Mouse (Mus musculus): ENCODE measurements around the gene Ncapd3. TPM values are rescaled to one million over a fixed set of nuclear protein-coding genes. Genes with fewer than 3 reads are reported as not detected.

The Ncapd3 gene
- polyA plus RNA-seq (2016; fragmentation: Nextera tagmentation; extraction: Ambion mirVana): 36.4 and 36.6 TPM in 2 replicates

DNA sequence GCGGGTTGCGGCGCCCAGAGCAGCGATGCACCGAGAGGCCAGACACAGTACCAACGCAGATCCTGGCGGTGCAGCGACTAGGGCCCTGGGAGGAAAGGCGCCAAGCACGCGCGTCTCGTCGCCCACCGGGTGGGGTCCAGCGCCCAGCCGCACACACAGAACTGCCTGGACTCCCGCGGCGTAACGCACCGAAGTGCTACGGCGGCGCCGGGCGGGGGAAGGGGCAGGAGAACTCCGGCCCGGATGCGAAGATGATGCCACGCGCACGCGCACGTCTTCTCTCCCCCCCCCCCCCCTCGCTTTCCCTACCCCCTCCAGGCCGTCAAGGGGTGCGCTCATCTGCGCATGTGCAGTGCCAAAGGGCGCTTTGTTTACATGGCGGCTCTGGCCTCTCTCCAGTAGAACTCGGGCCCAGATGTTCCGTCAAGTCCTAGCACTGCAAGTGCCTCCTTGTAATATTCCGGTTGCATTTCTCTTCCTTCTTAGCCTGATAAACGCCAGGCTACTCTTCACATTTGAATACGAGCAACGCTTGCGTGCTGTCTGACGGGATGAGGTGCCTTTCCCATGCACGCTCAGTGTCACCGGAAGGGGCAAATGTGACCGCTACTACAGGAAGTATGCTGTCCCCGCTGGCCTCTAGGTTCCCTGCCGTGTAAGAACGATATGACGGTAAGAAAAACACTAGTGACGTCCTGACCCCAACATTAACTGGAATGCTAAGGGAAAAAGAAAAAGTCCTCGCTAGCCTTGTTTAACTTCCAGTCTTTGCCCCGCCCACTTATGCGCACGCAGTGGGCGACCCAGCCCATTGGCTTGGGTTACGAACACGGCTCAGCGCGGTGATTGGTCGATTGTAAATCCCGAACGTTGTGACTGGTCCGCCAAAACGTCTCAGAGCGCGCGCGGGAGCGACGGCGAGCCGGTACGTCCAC, at the start of gene Ncapd3, which contains the start of gene Vps26b:
Gene Ncapd3, plus strand, starts transcription at position 348 of the 935 bp plus-strand sequence.
Gene Vps26b, minus strand, starts transcription at position 238 of the 935 bp plus-strand sequence.
- H3K36me3 ChIP-seq: peaks cover 13% of the 10 kb centered on the region; the same call in 1 of the 2 replicates
- WGBS: under 1% methylated on average over 80 of the region's 80 CpGs
- H3K4me3 ChIP-seq (replicated peaks): peak within 1 kb of the TSS; percentile 97
- H3K4me1 ChIP-seq (replicated peaks): peaks cover 42% of the 10 kb centered on the region
- no peaks in the 10 kb centered on the region for H3K27me3 ChIP-seq
- peak within 1 kb of the TSS; percentile 95 for H3K9ac ChIP-seq (replicated peaks)
- H3K4me2 ChIP-seq: peak within 1 kb of the TSS; percentile 93
- peak; percentile 96 for ATAC-seq (ENCODE audit: insufficient number of reproducible peaks, insufficient read depth, low FRiP score, low TSS enrichment, low read depth)
- H3K9me3 ChIP-seq: no peaks in the 10 kb centered on the region
- H3K27ac ChIP-seq: peak within 1 kb of the TSS; percentile 89

GRCm38 (mm10) chr9:26985090-26985613, 44.8 kb upstream of the Ncapd3 start:
- Histone ChIP-seq H3K9me3 (no peaks in the 10 kb centered on the region), H3K27ac (no peak overlapping the region), H3K9ac (replicated peaks) (no peak overlapping the region), H3K4me1 (replicated peaks) (no peaks in the 10 kb centered on the region), H3K27me3 (no peaks in the 10 kb centered on the region), H3K36me3 (peaks cover 71% of the 10 kb centered on the region), H3K4me2 (no peak overlapping the region), H3K4me3 (replicated peaks) (no peak overlapping the region)
- no peak for ATAC-seq (ENCODE audit: insufficient number of reproducible peaks, insufficient read depth, low FRiP score, low TSS enrichment, low read depth)
- 95% methylated on average over 2 of the region's 2 CpGs for WGBS

DNA sequence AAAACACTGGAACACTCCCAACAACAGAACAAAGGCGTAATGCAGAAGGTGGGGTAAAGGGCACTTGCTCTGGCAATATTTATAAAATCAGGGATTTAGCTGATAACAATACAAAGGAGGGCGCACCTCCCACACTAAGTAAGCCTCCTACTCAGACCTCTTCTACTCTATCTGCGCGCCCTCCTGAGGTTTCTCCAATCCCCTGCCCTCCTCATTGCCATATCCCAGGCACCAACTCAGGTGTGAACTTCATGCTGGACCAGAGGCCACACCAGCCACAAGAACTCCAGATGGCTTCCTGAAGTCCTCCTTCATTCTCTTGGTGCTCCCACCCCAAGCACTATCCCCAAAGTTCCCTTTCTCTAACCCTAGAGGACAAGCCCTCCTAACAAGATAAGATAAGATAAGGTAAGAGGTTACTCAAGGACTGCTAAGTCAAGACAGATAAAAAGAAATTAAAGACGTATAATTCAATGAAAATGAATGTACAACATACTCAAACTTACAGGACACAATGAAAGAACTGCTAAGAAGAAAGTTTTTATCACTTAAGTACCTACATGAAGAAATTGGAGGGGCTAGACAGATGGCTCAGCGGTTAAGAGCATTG, 44.2 kb upstream of the Ncapd3 start:
- WGBS: 96% methylated on average over 6 of the region's 6 CpGs
- ATAC-seq (ENCODE audit: insufficient number of reproducible peaks, insufficient read depth, low FRiP score, low TSS enrichment, low read depth): no peak
- Histone ChIP-seq H3K9ac (replicated peaks) (no peak overlapping the region), H3K4me1 (replicated peaks) (no peaks in the 10 kb centered on the region), H3K27ac (no peak overlapping the region), H3K4me2 (no peak overlapping the region), H3K36me3 (peaks cover 73% of the 10 kb centered on the region), H3K4me3 (replicated peaks) (no peak overlapping the region), H3K27me3 (no peaks in the 10 kb centered on the region), H3K9me3 (no peaks in the 10 kb centered on the region)

DNA sequence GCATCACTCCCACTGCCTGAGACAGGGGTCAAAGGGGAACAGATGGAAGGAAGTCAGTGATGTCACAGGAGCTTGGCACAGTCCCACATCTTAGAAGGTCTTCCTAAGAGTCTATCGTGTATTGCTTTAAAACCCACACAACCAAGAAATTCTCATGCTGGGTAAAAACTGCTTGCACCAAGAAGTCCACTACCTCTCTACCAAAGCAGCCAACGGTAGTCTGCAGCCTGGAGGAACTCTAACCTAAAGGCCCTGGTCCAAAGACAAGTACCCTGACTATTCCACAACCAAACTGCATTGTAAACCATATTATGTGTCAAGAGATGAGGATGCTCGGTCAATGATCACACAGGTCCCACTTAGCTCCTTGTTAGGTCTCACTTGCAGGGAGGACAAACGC, 39.8 kb upstream of the Ncapd3 start:
- H3K27me3 ChIP-seq: no peaks in the 10 kb centered on the region
- H3K9ac ChIP-seq (replicated peaks): no peak overlapping the region
- no peak overlapping the region for H3K4me3 ChIP-seq (replicated peaks)
- no peaks in the 10 kb centered on the region for H3K4me1 ChIP-seq (replicated peaks)
- peaks cover 69% of the 10 kb centered on the region for H3K36me3 ChIP-seq
- H3K4me2 ChIP-seq: no peak overlapping the region
- H3K27ac ChIP-seq: no peak overlapping the region
- WGBS: 87% methylated on average over 4 of the region's 4 CpGs
- no peaks in the 10 kb centered on the region for H3K9me3 ChIP-seq
- ATAC-seq (ENCODE audit: insufficient number of reproducible peaks, insufficient read depth, low FRiP score, low TSS enrichment, low read depth): no peak

DNA sequence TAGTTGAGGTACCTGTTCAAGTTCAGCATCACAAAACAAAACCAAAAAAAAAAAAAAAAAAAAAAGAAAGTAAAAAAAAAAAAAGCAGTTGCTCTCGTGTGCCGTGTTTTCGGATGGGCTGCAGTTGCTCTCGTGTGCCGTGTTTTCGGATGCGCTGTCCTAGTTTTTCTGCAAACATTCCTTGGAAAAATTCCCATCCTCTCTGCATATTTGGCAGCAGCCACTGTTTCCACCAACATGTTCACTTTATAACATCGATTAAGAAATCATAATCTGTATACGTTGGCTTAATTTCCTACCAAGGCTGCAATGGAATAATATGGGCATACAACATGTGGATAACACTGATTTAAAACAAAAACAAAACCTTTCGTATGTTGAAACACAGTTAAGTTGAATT, 36.9 kb upstream of the Ncapd3 start:
- H3K36me3 ChIP-seq: peaks cover 47% of the 10 kb centered on the region
- WGBS: 97% methylated on average over 10 of the region's 10 CpGs
- H3K9me3 ChIP-seq: no peaks in the 10 kb centered on the region
- no peak overlapping the region for H3K27ac ChIP-seq
- no peaks in the 10 kb centered on the region for H3K27me3 ChIP-seq
- no peak overlapping the region for H3K4me2 ChIP-seq
- no peak overlapping the region for H3K4me3 ChIP-seq (replicated peaks)
- peaks cover 3% of the 10 kb centered on the region for H3K4me1 ChIP-seq (replicated peaks)
- H3K9ac ChIP-seq (replicated peaks): no peak overlapping the region
- ATAC-seq (ENCODE audit: insufficient number of reproducible peaks, insufficient read depth, low FRiP score, low TSS enrichment, low read depth): no peak

DNA sequence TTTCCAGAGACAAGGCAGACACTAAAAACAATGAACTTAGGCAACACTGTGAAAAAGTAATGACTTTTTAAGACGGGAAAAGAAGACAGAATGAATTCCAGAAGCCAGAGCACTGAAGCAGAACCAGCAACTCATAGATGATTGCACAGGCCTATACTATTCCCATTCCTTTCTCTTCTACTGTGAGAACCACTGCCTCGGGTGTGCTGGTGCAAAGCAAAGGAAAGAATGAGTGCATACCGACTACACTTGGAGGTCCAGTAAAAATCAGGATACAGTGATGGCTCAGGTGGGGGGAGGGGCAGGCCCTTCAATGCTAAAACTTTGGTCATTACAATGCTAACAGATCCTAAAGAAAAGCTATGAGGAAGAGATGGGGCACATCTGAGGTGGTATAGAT, 36.1 kb upstream of the Ncapd3 start:
- H3K27ac ChIP-seq: no peak overlapping the region
- 80% methylated on average over 3 of the region's 3 CpGs for WGBS
- H3K36me3 ChIP-seq: peaks cover 39% of the 10 kb centered on the region

DNA sequence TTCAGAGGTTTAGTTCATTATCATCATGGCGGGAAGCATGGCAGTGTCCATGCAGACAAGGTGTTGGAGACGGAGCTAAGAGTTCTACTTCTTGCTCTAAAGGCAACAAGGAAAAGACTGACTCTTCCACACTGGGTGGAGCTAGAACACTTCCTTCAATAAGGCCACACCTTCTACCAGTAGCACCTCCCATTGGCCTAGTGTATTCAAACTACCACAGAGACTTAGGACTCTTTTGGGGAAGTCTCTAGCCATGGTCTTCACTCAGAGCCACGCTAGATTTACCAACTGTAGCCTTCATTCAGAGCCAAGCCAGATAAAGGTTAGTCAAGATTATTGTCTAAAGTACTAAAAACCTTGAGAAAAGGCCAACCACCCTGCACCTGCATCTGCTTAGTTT, 32.9 kb upstream of the Ncapd3 start:
- ATAC-seq (ENCODE audit: insufficient number of reproducible peaks, insufficient read depth, low FRiP score, low TSS enrichment, low read depth): no peak
- no peaks in the 10 kb centered on the region for H3K27me3 ChIP-seq
- H3K36me3 ChIP-seq: peaks cover 7% of the 10 kb centered on the region; the same call in 1 of the 2 replicates
- H3K9ac ChIP-seq (replicated peaks): no peak overlapping the region
- H3K27ac ChIP-seq: no peak overlapping the region
- no peak overlapping the region for H3K4me2 ChIP-seq
- peaks cover 20% of the 10 kb centered on the region for H3K4me1 ChIP-seq (replicated peaks)
- WGBS: 90% methylated on average over 3 of the region's 3 CpGs
- H3K4me3 ChIP-seq (replicated peaks): no peak overlapping the region
- H3K9me3 ChIP-seq: no peaks in the 10 kb centered on the region

More for the DNA sequence above, 36.1 kb upstream of the Ncapd3 start:
- Histone ChIP-seq H3K4me1 (replicated peaks) (peaks cover 5% of the 10 kb centered on the region), H3K9ac (replicated peaks) (no peak overlapping the region), H3K4me2 (no peak overlapping the region), H3K9me3 (no peaks in the 10 kb centered on the region), H3K4me3 (replicated peaks) (no peak overlapping the region), H3K27me3 (no peaks in the 10 kb centered on the region)
- no peak for ATAC-seq (ENCODE audit: insufficient number of reproducible peaks, insufficient read depth, low FRiP score, low TSS enrichment, low read depth)

GRCm38 (mm10) chr9:26997501-26997900, 32.5 kb upstream of the Ncapd3 start:
- Histone ChIP-seq H3K4me2 (no peak overlapping the region), H3K4me1 (replicated peaks) (peaks cover 20% of the 10 kb centered on the region), H3K27me3 (no peaks in the 10 kb centered on the region), H3K27ac (no peak overlapping the region), H3K4me3 (replicated peaks) (no peak overlapping the region), H3K9me3 (no peaks in the 10 kb centered on the region), H3K36me3 (peaks cover 6% of the 10 kb centered on the region; the same call in 1 of the 2 replicates), H3K9ac (replicated peaks) (no peak overlapping the region)
- no peak for ATAC-seq (ENCODE audit: insufficient number of reproducible peaks, insufficient read depth, low FRiP score, low TSS enrichment, low read depth)
- WGBS: 91% methylated on average over 2 of the region's 2 CpGs

GRCm38 (mm10) chr9:26998669-26999460, 31.1 kb upstream of the Ncapd3 start:
- Histone ChIP-seq H3K27ac (peak overlapping the region; percentile 83), H3K9me3 (no peaks in the 10 kb centered on the region), H3K9ac (replicated peaks) (peak overlapping the region; percentile 84), H3K27me3 (no peaks in the 10 kb centered on the region), H3K36me3 (peaks cover 17% of the 10 kb centered on the region), H3K4me1 (replicated peaks) (peaks cover 20% of the 10 kb centered on the region), H3K4me3 (replicated peaks) (peak overlapping the region; percentile 61), H3K4me2 (peak overlapping the region; percentile 71)
- ATAC-seq (ENCODE audit: insufficient number of reproducible peaks, insufficient read depth, low FRiP score, low TSS enrichment, low read depth): peak; percentile 48
- 4% methylated on average over 29 of the region's 29 CpGs for WGBS

- H3K9me3 ChIP-seq: no peaks in the 10 kb centered on the region
- peaks cover 20% of the 10 kb centered on the region for H3K4me1 ChIP-seq (replicated peaks)
- peak within 1 kb of the TSS; percentile 83 for H3K27ac ChIP-seq
- no peaks in the 10 kb centered on the region for H3K27me3 ChIP-seq
- peak within 1 kb of the TSS; percentile 61 for H3K4me3 ChIP-seq (replicated peaks)
- peak within 1 kb of the TSS; percentile 84 for H3K9ac ChIP-seq (replicated peaks)
- H3K36me3 ChIP-seq: peaks cover 25% of the 10 kb centered on the region
- H3K4me2 ChIP-seq: peak within 1 kb of the TSS; percentile 71
- ATAC-seq (ENCODE audit: insufficient number of reproducible peaks, insufficient read depth, low FRiP score, low TSS enrichment, low read depth): peak; percentile 100
- 1% methylated on average over 35 of the region's 35 CpGs for WGBS
These were observed 30.2 kb upstream of the Ncapd3 start, which contains the start of the genes Acad8 and Thyn1 for GRCm38 (mm10) chr9:26999461-27000395. TSS of gene Acad8 (minus strand) at chr9:26999566. TSS of gene Thyn1 (plus strand) at chr9:26999710.
